Mouse (Mus musculus) hematopoietic stem cell, adult 5-6 weeks (primary cell): ENCODE results near the gene Gpi1. TPM values are rescaled to one million over a fixed set of nuclear protein-coding genes. Genes with fewer than 3 reads are reported as not detected.

Source experiments
- ATAC-seq, 2 experiments: fragments of 125-278 bp in 1 of 2; replicated peaks in 1 of 2; 2 replicates each; pipeline ENCODE4 v1.8.0; 2016 to 2017; ENCODE audit warnings: inconsistent platforms in 2 of 2, mild to moderate bottlenecking in 2 of 2, moderate number of reproducible peaks in 2 of 2, low read depth in 1 of 2, moderate TSS enrichment in 1 of 2; ENCODE audit not compliant: low FRiP score in 2 of 2, poor library complexity in 2 of 2, severe bottlenecking in 2 of 2, insufficient read depth in 1 of 2, low TSS enrichment in 1 of 2
- total RNA-seq: library from RNA; stranded (forward); fragments of 172-1452, 232-1000 nt; gene quantifications from 2 replicates; pipeline ENCODE4 v1.2.3, GENCODE M21; 2017

The Gpi1 gene
- total RNA-seq, 1 experiment from 2014 or later: 357 TPM

DNA sequence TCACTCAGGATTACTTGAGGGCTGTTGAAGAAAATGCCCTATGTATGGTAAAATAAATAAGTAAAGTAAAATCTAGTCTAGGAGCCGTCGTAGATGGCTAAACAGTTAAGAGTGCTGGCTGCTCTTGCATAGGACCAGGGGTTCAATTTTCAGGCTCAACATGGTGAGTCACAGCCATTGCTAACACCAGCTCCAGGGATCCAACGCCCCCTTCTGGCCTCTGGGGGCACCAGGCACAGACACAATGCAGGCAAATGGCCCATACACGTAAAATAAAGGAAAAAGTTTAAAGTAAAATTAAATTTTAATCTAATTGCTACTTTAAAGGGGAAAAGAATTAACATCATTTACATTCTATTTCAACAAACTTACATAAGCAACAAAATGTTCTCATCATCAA is 63.3 kb downstream of the Gpi1 start:
- ATAC-seq: peak in 1 of 2 experiments; percentile 64; a peak in 1 of 4 replicates

DNA sequence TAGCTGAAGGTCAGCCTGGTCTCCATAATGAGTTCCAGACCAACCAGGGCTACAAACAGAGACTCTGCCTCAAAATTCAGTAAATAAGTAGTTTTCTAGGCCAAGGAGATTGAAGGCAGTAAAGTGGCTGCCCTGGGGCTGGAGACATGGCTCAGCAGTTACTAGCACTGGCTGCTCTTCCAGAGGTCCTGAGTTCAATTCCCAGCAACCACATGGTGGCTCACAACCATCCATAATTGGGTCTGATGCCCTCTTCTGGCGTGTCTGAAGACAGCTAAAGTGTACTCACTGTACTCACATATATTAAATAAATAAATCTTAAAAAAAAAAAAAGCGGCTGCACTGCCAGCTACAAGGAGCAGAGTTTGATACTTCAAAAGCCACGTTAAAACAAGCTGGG is 64.1 kb downstream of the Gpi1 start:
- no peak for ATAC-seq

DNA sequence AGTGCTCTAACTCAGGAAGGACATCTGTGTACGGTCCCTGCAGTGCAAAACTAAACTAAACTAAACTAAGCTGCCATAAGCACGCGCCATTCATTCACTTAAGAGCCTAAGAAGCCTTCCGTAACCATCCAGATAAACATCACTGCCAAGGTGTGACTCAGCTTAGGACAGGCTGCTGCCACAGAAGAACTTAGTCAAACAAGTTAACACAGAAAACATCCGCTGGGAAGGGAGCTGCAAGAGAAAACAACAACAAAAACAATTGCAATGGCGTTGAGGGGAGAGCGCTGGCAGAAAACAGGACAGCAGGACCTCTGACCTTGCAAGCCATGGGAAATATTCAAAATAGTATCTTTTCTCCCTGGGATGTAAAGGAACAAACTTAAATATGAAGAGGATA is 65.5 kb downstream of the Gpi1 start:
- no peak for ATAC-seq

DNA sequence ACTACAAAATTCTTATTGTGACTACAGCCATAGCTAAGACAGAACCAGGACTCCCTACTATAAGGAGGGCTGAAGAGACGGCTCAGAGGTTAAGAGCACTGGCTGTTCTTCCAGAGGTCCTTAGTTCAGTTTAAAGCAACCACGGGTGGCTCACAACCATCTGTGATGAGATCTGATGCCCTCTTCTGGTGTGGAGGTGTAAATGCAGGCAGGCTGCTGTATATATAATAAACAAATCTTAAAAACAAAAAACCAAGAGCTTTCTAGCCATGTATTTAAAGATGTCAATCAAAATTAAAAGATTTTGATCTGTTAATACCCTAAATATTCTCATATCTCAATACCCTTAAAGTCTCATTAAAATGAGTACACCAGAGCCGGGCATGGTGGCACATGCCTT is 71.0 kb downstream of the Gpi1 start:
- no peak for ATAC-seq

DNA sequence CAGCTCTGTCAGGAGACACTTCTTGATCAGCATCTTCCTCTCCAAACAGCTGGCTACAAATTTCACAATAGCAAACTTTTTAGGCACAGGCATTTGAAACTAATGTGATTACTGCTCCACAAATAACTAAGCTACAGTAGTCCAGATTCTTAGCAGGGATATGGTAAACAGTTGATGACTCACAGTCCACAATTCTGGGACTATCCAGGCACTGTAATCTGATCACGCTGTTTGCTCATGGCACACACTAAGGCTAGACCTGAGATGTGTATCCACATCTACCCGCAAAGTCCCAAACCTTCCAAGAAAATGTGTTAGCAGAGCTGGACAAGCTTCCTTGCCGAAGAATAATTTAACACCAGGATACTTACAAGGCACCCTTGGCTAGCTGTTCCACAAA is 72.1 kb downstream of the Gpi1 start:
- ATAC-seq: no peak

Other genes starting within 250 kb of the Gpi1 start
- gene Scgb2b27, start 216.4 kb downstream of the Gpi1 start, total RNA-seq: not detected in 2 replicates
- not detected in 2 replicates for gene Scgb1b27, start 208.9 kb downstream of the Gpi1 start, total RNA-seq
- gene Scgb1b30, start 134.9 kb downstream of the Gpi1 start, total RNA-seq: not detected in 2 replicates
- 1.2 and 1.5 TPM in 2 replicates for gene Wtip, start 97.1 kb downstream of the Gpi1 start, total RNA-seq
- gene Uba2, start 60.7 kb downstream of the Gpi1 start, total RNA-seq: 152 and 171 TPM in 2 replicates
- gene Pdcd2l, start 33.7 kb downstream of the Gpi1 start, total RNA-seq: 19.7 and 22.8 TPM in 2 replicates
- gene Gm6096, start 20.7 kb upstream of the Gpi1 start, total RNA-seq: not detected in 2 replicates
- 24.9 and 28.0 TPM in 2 replicates for gene 4931406P16Rik, start 83.2 kb upstream of the Gpi1 start, total RNA-seq
- gene Lsm14a, start 163.0 kb upstream of the Gpi1 start, total RNA-seq: 73.0 and 92.6 TPM in 2 replicates